Mouse (Mus musculus) CD4-positive helper T cell, adult 2 months (primary cell): ENCODE data around the gene Jade2.

Experiments used
- DNase-seq: peaks from one replicate; pipeline ENCODE4 v3.0.0-alpha.2; 2012; ENCODE audit warnings: low read depth, missing footprints, low spot score

The Jade2 gene

GRCm38 (mm10) chr11:51835598-51835997 is 21.9 kb downstream of the Jade2 start:
- no peak for DNase-seq

GRCm38 (mm10) chr11:51834067-51834411 is 23.4 kb downstream of the Jade2 start:
- no peak for DNase-seq

GRCm38 (mm10) chr11:51833393-51834066 is 23.9 kb downstream of the Jade2 start:
- DNase-seq = no peak

- no peak for DNase-seq
Observed at GRCm38 (mm10) chr11:51832992-51833391, 24.5 kb downstream of the Jade2 start.

- peak; percentile 50 for DNase-seq
Observed at GRCm38 (mm10) chr11:51831962-51832909, 25.2 kb downstream of the Jade2 start.

- no peak for DNase-seq
Observed at GRCm38 (mm10) chr11:51824867-51825424, 32.5 kb downstream of the Jade2 start.

- no peak for DNase-seq
Observed at GRCm38 (mm10) chr11:51823963-51824753, 33.3 kb downstream of the Jade2 start.

GRCm38 (mm10) chr11:51823271-51823670 is 34.2 kb downstream of the Jade2 start:
- DNase-seq = no peak

GRCm38 (mm10) chr11:51822736-51823135 is 34.7 kb downstream of the Jade2 start:
- DNase-seq = no peak

- DNase-seq = peak; percentile 77
Observed at GRCm38 (mm10) chr11:51820861-51821260, 36.6 kb downstream of the Jade2 start.

GRCm38 (mm10) chr11:51819964-51820363 is 37.5 kb downstream of the Jade2 start:
- DNase-seq = peak; percentile 71

- no peak for DNase-seq
Observed at GRCm38 (mm10) chr11:51818837-51819236, 38.6 kb downstream of the Jade2 start.

- DNase-seq = peak; percentile 89
Observed at GRCm38 (mm10) chr11:51817756-51818155, 39.7 kb downstream of the Jade2 start.

GRCm38 (mm10) chr11:51812022-51812546 is 45.4 kb downstream of the Jade2 start:
- DNase-seq = no peak

- DNase-seq = peak; percentile 41
Observed at GRCm38 (mm10) chr11:51811230-51811629, 46.2 kb downstream of the Jade2 start.

- DNase-seq = peak; percentile 50
Observed at GRCm38 (mm10) chr11:51809632-51810224, 47.7 kb downstream of the Jade2 start.

GRCm38 (mm10) chr11:51807108-51807879 is 50.2 kb downstream of the Jade2 start:
- no peak for DNase-seq

GRCm38 (mm10) chr11:51805221-51805981 is 52.1 kb downstream of the Jade2 start:
- peak; percentile 89 for DNase-seq

GRCm38 (mm10) chr11:51800634-51801325 is 56.7 kb downstream of the Jade2 start:
- peak; percentile 66 for DNase-seq
